Mouse (Mus musculus) embryonic fibroblast, embryonic 13.5 days (primary cell): ENCODE data around the gene Psmd3.

Experiments
- CTCF ChIP-seq: IDR thresholded peaks from 2 replicates; pipeline ENCODE4 v1.5.1; 2011; ENCODE audit warnings: mild to moderate bottlenecking, control low read depth, low read length, moderate library complexity, borderline replicate concordance; ENCODE audit not compliant: insufficient read depth
- POLR2A ChIP-seq: IDR thresholded peaks from 2 replicates; pipeline ENCODE4 v1.6.1; 2011; ENCODE audit warnings: low read depth, mild to moderate bottlenecking, control low read depth, low read length, moderate library complexity

GRCm38 (mm10) chr11:98735111-98735510 lies 52.8 kb downstream of the Psmd3 start:
- TF ChIP-seq CTCF, result no peak
- TF ChIP-seq POLR2A, result no peak
